Mouse (Mus musculus) CH12.LX (cell line): ENCODE results near the gene Krtap17-1. TPM values are rescaled to one million over a fixed set of nuclear protein-coding genes. Genes with fewer than 3 reads are reported as not detected.

Experiments
- DNase-seq: peaks from one replicate; pipeline ENCODE4 v3.0.0-alpha.2; 2013; ENCODE audit errors: extremely low read depth
- H3K27ac ChIP-seq: 2 replicates; pipeline ENCODE4 v1.5.1; 2012; ENCODE audit warnings: low read depth, mild to moderate bottlenecking, control low read depth, moderate library complexity; ENCODE audit not compliant: insufficient read depth
- H3K27me3 ChIP-seq: replicated peaks from 2 replicates; pipeline ENCODE3; 2012; ENCODE audit warnings: inconsistent platforms
- H3K36me3 ChIP-seq, 2 experiments: replicated peaks in 1 of 2; 2 replicates each; pipeline versions ENCODE3 to v1.6.1; 2012; ENCODE audit warnings: inconsistent platforms in 1 of 2, low read length in 1 of 2, mild to moderate bottlenecking in 1 of 2, mixed read lengths in 1 of 2, moderate library complexity in 1 of 2; ENCODE audit not compliant: control insufficient read depth in 1 of 2, insufficient read depth in 1 of 2
- H3K4me1 ChIP-seq, 2 experiments: 2 replicates each; pipeline ENCODE4 v1.6.1; 2012; ENCODE audit warnings: inconsistent platforms in 1 of 2, moderate library complexity in 1 of 2; ENCODE audit not compliant: insufficient read depth in 2 of 2, control insufficient read depth in 1 of 2
- H3K4me2 ChIP-seq: 2 replicates; pipeline ENCODE4 v1.6.1; 2012; ENCODE audit warnings: low read depth, mild to moderate bottlenecking, control low read depth; ENCODE audit not compliant: poor library complexity, insufficient read depth, severe bottlenecking
- H3K4me3 ChIP-seq, 3 experiments: fragments of 150-350 bp in 1 of 3; sonication (generic) in 1 of 3; replicated peaks in 1 of 3; 2 replicates each; pipeline versions ENCODE3 to v1.5.1; 2011 to 2012; ENCODE audit warnings: low read depth in 2 of 3, low read length in 2 of 3, mild to moderate bottlenecking in 2 of 3, moderate library complexity in 2 of 3, control low read depth in 1 of 3, improper control_type of control experiment in 1 of 3, inconsistent platforms in 1 of 3, mixed read lengths in 1 of 3; ENCODE audit not compliant: poor library complexity in 1 of 3
- H3K79me2 ChIP-seq: replicated peaks from 2 replicates; pipeline ENCODE4 v1.6.1; 2012; ENCODE audit warnings: mild to moderate bottlenecking, moderate library complexity; ENCODE audit not compliant: control insufficient read depth, poor library complexity, insufficient read depth, severe bottlenecking; ENCODE audit errors: extremely low read depth
- H3K9ac ChIP-seq: 2 replicates; pipeline ENCODE4 v1.6.1; 2012; ENCODE audit warnings: low read depth, mild to moderate bottlenecking, control low read depth, moderate library complexity; ENCODE audit not compliant: insufficient read depth
- H3K9me3 ChIP-seq: replicated peaks from 2 replicates; pipeline ENCODE3; 2012; ENCODE audit warnings: low read length, inconsistent platforms, mixed read lengths
- CHD1 ChIP-seq: IDR thresholded peaks from 2 replicates; pipeline ENCODE4 v1.6.1; 2012; ENCODE audit warnings: low read depth, low read length, improper control_type of control experiment, inconsistent platforms
- CHD2 ChIP-seq: IDR thresholded peaks from 2 replicates; pipeline ENCODE4 v1.6.1; 2011; ENCODE audit warnings: low read length, improper control_type of control experiment
- CTCF ChIP-seq, 2 experiments: IDR thresholded peaks in 1 of 2; conservative IDR thresholded peaks in 1 of 2; 2 replicates each; pipeline ENCODE4 v1.5.1; 2011 to 2012; ENCODE audit warnings: low read depth in 2 of 2, low read length in 2 of 2, improper control_type of control experiment in 1 of 2, inconsistent platforms in 1 of 2, mild to moderate bottlenecking in 1 of 2, moderate library complexity in 1 of 2
- EP300 ChIP-seq: IDR thresholded peaks from 2 replicates; pipeline ENCODE4 v1.6.1; 2011; ENCODE audit warnings: low read length, improper control_type of control experiment
- ETS1 ChIP-seq: conservative IDR thresholded peaks from 2 replicates; pipeline ENCODE4 v1.6.1; 2012; ENCODE audit warnings: low read depth, mild to moderate bottlenecking, inconsistent platforms, low read length, improper control_type of control experiment, moderate library complexity
- GABPA ChIP-seq: IDR thresholded peaks from 2 replicates; pipeline ENCODE4 v1.6.1; 2012; ENCODE audit warnings: low read depth, low read length, improper control_type of control experiment, inconsistent platforms; ENCODE audit not compliant: insufficient replicate concordance
- HCFC1 ChIP-seq: IDR thresholded peaks from 2 replicates; pipeline ENCODE4 v1.6.1; 2012; ENCODE audit warnings: low read depth, mild to moderate bottlenecking, inconsistent platforms, low read length, improper control_type of control experiment
- IRF4 ChIP-seq: IDR thresholded peaks from 2 replicates; pipeline ENCODE4 v1.6.1; 2014; ENCODE audit warnings: low read depth, mild to moderate bottlenecking, inconsistent platforms, low read length, improper control_type of control experiment
- JUN ChIP-seq: IDR thresholded peaks from 2 replicates; pipeline ENCODE4 v1.6.1; 2011; ENCODE audit warnings: low read depth, mild to moderate bottlenecking, low read length, improper control_type of control experiment, moderate library complexity; ENCODE audit not compliant: insufficient read depth
- JUND ChIP-seq: conservative IDR thresholded peaks from 2 replicates; pipeline ENCODE4 v1.6.1; 2011; ENCODE audit warnings: low read depth, low read length, improper control_type of control experiment
- KAT2A ChIP-seq: IDR thresholded peaks from 2 replicates; pipeline ENCODE4 v1.6.1; 2012; ENCODE audit warnings: low read length, improper control_type of control experiment, inconsistent platforms; ENCODE audit not compliant: insufficient replicate concordance
- MAFK ChIP-seq: IDR thresholded peaks from 2 replicates; pipeline ENCODE4 v1.6.1; 2011; ENCODE audit warnings: low read length, improper control_type of control experiment; ENCODE audit not compliant: insufficient replicate concordance
- MAZ ChIP-seq: IDR thresholded peaks from 2 replicates; pipeline ENCODE4 v1.6.1; 2012; ENCODE audit warnings: low read depth, mild to moderate bottlenecking, inconsistent platforms, low read length, improper control_type of control experiment, moderate library complexity
- MEF2A ChIP-seq: IDR thresholded peaks from 2 replicates; pipeline ENCODE4 v1.6.1; 2014; ENCODE audit warnings: low read depth, mild to moderate bottlenecking, inconsistent platforms, low read length, improper control_type of control experiment, borderline replicate concordance
- NELFE ChIP-seq: IDR thresholded peaks from 2 replicates; pipeline ENCODE4 v1.6.1; 2011; ENCODE audit warnings: low read depth, low read length, improper control_type of control experiment
- NRF1 ChIP-seq: IDR thresholded peaks from 2 replicates; pipeline ENCODE4 v1.6.1; 2014; ENCODE audit warnings: low read depth, mild to moderate bottlenecking, inconsistent platforms, low read length, improper control_type of control experiment, moderate library complexity
- PAX5 ChIP-seq: IDR thresholded peaks from 2 replicates; pipeline ENCODE4 v1.6.1; 2012; ENCODE audit warnings: low read length, inconsistent platforms, mixed read lengths
- RAD21 ChIP-seq: IDR thresholded peaks from 2 replicates; pipeline ENCODE4 v1.6.1; 2011; ENCODE audit warnings: low read depth, mild to moderate bottlenecking, low read length, improper control_type of control experiment, moderate library complexity
- RCOR1 ChIP-seq: conservative IDR thresholded peaks from 2 replicates; pipeline ENCODE4 v1.6.1; 2012; ENCODE audit warnings: low read depth, mild to moderate bottlenecking, inconsistent platforms, low read length, improper control_type of control experiment
- TBP ChIP-seq: conservative IDR thresholded peaks from 2 replicates; pipeline ENCODE4 v1.6.1; 2011; ENCODE audit warnings: low read depth, low read length, improper control_type of control experiment
- TCF12 ChIP-seq: IDR thresholded peaks from 2 replicates; pipeline ENCODE4 v1.6.1; 2014; ENCODE audit warnings: low read depth, mild to moderate bottlenecking, inconsistent platforms, low read length, improper control_type of control experiment
- ZMIZ1 ChIP-seq: IDR thresholded peaks from 2 replicates; pipeline ENCODE4 v1.6.1; 2012; ENCODE audit warnings: low read depth, mild to moderate bottlenecking, inconsistent platforms, low read length, improper control_type of control experiment
- dilution Hi-C: fragments of 300-500 bp; cut with MboI; formaldehyde crosslinking; loops from 2 replicates; pipeline ENCODE4 v1.14.3; 2020; ENCODE audit warnings: low sequenced_read_pairs; ENCODE audit not compliant: extremely low pct_unique_long_range_greater_than_20kb, extremely low pct_ligation_motif_present
- in situ Hi-C: fragments of 300-500 bp; cut with MboI; formaldehyde crosslinking; loops from 3 replicates; pipeline ENCODE4 v1.14.3; 2019; ENCODE audit warnings: low sequenced_read_pairs, low pct_ligation_motif_present, low pct_unique_long_range_greater_than_20kb, mixed read lengths
- polyA plus RNA-seq: library from polyadenylated mRNA; unstranded; fragments of >175 nt; gene quantifications from 2 replicates; pipeline ENCODE4 v1.2.1, GENCODE M21; 2012; ENCODE audit warnings: low read depth; ENCODE audit not compliant: insufficient read length
- total RNA-seq, 2 experiments: library from RNA; depleted of rRNA; stranded (reverse); fragments of 300-350 nt in 1 of 2; fragments of >200 nt in 1 of 2; gene quantifications; 2 replicates each; pipeline ENCODE4 v1.2.3; 2012 to 2014

The Krtap17-1 gene
- total and polyA plus RNA-seq, 3 experiments = not detected

GRCm38 (mm10) chr11:99985291-99986092 lies 8.3 kb downstream of the Krtap17-1 start:
- H3K9ac ChIP-seq = no peak overlapping the region
- H3K27me3 ChIP-seq = peaks cover 80% of the 10 kb centered on the region
- H3K9me3 ChIP-seq = no peaks in the 10 kb centered on the region
- in situ Hi-C loops = no loop called here
- H3K4me1 ChIP-seq = peaks cover 12 to 21% of the 10 kb centered on the region in 2 experiments
- DNase-seq = no peak
- no peak overlapping the region for H3K4me3 ChIP-seq
- no peak overlapping the region for H3K4me2 ChIP-seq
- no peaks in the 10 kb centered on the region for H3K79me2 ChIP-seq
- dilution Hi-C loops = no loop called here
- TF ChIP-seq MAZ (no peak), PAX5 (no peak), HCFC1 (no peak), TBP (no peak), JUND (no peak), MAFK (no peak), NELFE (no peak), ZMIZ1 (no peak), NRF1 (no peak)
- H3K36me3 ChIP-seq = no peaks in the 10 kb centered on the region
- no peak overlapping the region for H3K27ac ChIP-seq

- no peak overlapping the region for H3K4me3 ChIP-seq
- peaks cover 85% of the 10 kb centered on the region for H3K27me3 ChIP-seq
- no peaks in the 10 kb centered on the region for H3K79me2 ChIP-seq
- peak; percentile 47 for DNase-seq
- H3K9ac ChIP-seq = no peak overlapping the region
- peaks cover 12 to 16% of the 10 kb centered on the region in 2 experiments for H3K4me1 ChIP-seq
- H3K9me3 ChIP-seq = no peaks in the 10 kb centered on the region
- no peak overlapping the region for H3K27ac ChIP-seq
- in situ Hi-C loops (no loop called here), dilution Hi-C loops (no loop called here)
- no peak overlapping the region for H3K4me2 ChIP-seq
- H3K36me3 ChIP-seq = no peaks in the 10 kb centered on the region
- TF ChIP-seq RAD21 (no peak), IRF4 (peak; percentile 63; the same call in 1 of the 2 replicates), EP300 (peak; percentile 72), TCF12 (peak; percentile 21; the same call in 1 of the 2 replicates), MAFK (no peak), RCOR1 (no peak), JUND (no peak), ETS1 (peak; percentile 20; the same call in 1 of the 2 replicates), CHD2 (no peak), KAT2A (no peak), CTCF (conservative IDR thresholded peaks at IDR 0.05 in 1 of 2, IDR thresholded peaks at IDR 0.05 in 1 of 2; ENCODE audit: low read depth in 2 of 2, low read length in 2 of 2) (peak in 1 of 2 experiments; percentile 13; a peak in 1 of 4 replicates), CHD1 (no peak), GABPA (no peak), JUN (no peak), MEF2A (peak; percentile 15; the same call in 1 of the 2 replicates)
Observed at GRCm38 (mm10) chr11:99983442-99983841, 10.4 kb downstream of the Krtap17-1 start.
